Mouse (Mus musculus) heart, postnatal 4 days (tissue): ENCODE measurements around the gene Olfr455. TPM values are rescaled to one million over a fixed set of nuclear protein-coding genes. Genes with fewer than 3 reads are reported as not detected.

ENCODE experiments used
- DNase-seq: peaks from one replicate; pipeline ENCODE4 v3.0.0; 2021
- total RNA-seq, 2 experiments: library from RNA; stranded (reverse); gene quantifications; 2 replicates each; pipeline ENCODE4 v1.2.3; 2021

Olfr455 gene
- total RNA-seq = not detected

- DNase-seq = no peak
Observed at GRCm38 (mm10) chr6:42547461-42547860, at the start of gene Olfr455. Olfr455 (minus strand) TSS chr6:42547587.

GRCm38 (mm10) chr6:42593138-42593882 is 45.9 kb upstream of the Olfr455 start:
- DNase-seq = no peak

GRCm38 (mm10) chr6:42586569-42586968 is 39.2 kb upstream of the Olfr455 start:
- DNase-seq = no peak

GRCm38 (mm10) chr6:42583488-42583872 is 36.1 kb upstream of the Olfr455 start:
- DNase-seq = peak; percentile 79

GRCm38 (mm10) chr6:42582741-42583487 is 35.5 kb upstream of the Olfr455 start:
- no peak for DNase-seq

GRCm38 (mm10) chr6:42578678-42579077 is 31.3 kb upstream of the Olfr455 start:
- DNase-seq = no peak

- no peak for DNase-seq
Observed at GRCm38 (mm10) chr6:42577433-42577832, 30.0 kb upstream of the Olfr455 start.

- no peak for DNase-seq
Observed at GRCm38 (mm10) chr6:42568205-42568604, 20.8 kb upstream of the Olfr455 start.

- DNase-seq = no peak
Observed at GRCm38 (mm10) chr6:42566076-42566598, 18.8 kb upstream of the Olfr455 start.

GRCm38 (mm10) chr6:42562280-42562679 is 14.9 kb upstream of the Olfr455 start:
- DNase-seq = no peak

GRCm38 (mm10) chr6:42560885-42561284 is 13.5 kb upstream of the Olfr455 start:
- DNase-seq = no peak

- DNase-seq = no peak
Observed at GRCm38 (mm10) chr6:42558641-42559040, 11.3 kb upstream of the Olfr455 start.

- DNase-seq = no peak
Observed at GRCm38 (mm10) chr6:42546180-42546579, 1.2 kb downstream of the Olfr455 start.

- no peak for DNase-seq
Observed at GRCm38 (mm10) chr6:42545451-42545885, 1.9 kb downstream of the Olfr455 start.

- DNase-seq = no peak
Observed at GRCm38 (mm10) chr6:42544846-42545245, 2.5 kb downstream of the Olfr455 start.

- peak; percentile 55 for DNase-seq
Observed at GRCm38 (mm10) chr6:42542036-42543031, 5.1 kb downstream of the Olfr455 start.

- DNase-seq = no peak
Observed at GRCm38 (mm10) chr6:42540681-42541080, 6.7 kb downstream of the Olfr455 start.

GRCm38 (mm10) chr6:42539711-42540110 is 7.7 kb downstream of the Olfr455 start:
- DNase-seq = no peak

- no peak for DNase-seq
Observed at GRCm38 (mm10) chr6:42513461-42513860, 33.9 kb downstream of the Olfr455 start.

- no peak for DNase-seq
Observed at GRCm38 (mm10) chr6:42509311-42509710, 38.1 kb downstream of the Olfr455 start.

- DNase-seq = peak; percentile 40
Observed at GRCm38 (mm10) chr6:42503478-42503877, 43.9 kb downstream of the Olfr455 start.

GRCm38 (mm10) chr6:42489731-42490130 is 57.7 kb downstream of the Olfr455 start:
- no peak for DNase-seq
